Mouse (Mus musculus): Measurements from ENCODE around the gene Med12. TPM values are rescaled to one million over a fixed set of nuclear protein-coding genes. Genes with fewer than 3 reads are reported as not detected.
"Not testable (repeated sequence)": the region's sequence is repeated elsewhere in the genome, so short reads cannot be mapped to it uniquely, and the experiment has no call there.

The Med12 gene
- polyA plus RNA-seq, 1 experiment from 2014 or later = 34.7 TPM

- Histone ChIP-seq H3K27me3 (ENCODE audit: insufficient read depth, poor library complexity, severe bottlenecking) (peaks cover 84% of the 10 kb centered on the region), H3K4me3 (no peak overlapping the region), H3K36me3 (peaks cover 9% of the 10 kb centered on the region; the same call in 1 of the 2 replicates), H3K4me1 (replicated peaks) (peaks cover 13% of the 10 kb centered on the region; the same call in 1 of the 2 replicates), H3K9me3 (no peaks in the 10 kb centered on the region), H3K27ac (no peak overlapping the region)
- 89% methylated on average over 5 of the region's 5 CpGs for WGBS
- no peak for DNase-seq (ENCODE audit: low spot score)
These were observed 35.5 kb downstream of the Med12 start for GRCm38 (mm10) chrX:101309299-101309698.

- H3K4me1 ChIP-seq (replicated peaks) = peaks cover 9% of the 10 kb centered on the region; the same call in 1 of the 2 replicates
- H3K36me3 ChIP-seq = peaks cover 15% of the 10 kb centered on the region
- no peak overlapping the region for H3K27ac ChIP-seq
- H3K27me3 ChIP-seq (ENCODE audit: insufficient read depth, poor library complexity, severe bottlenecking) = peaks cover 57% of the 10 kb centered on the region
- no peak overlapping the region for H3K4me3 ChIP-seq
- no peaks in the 10 kb centered on the region for H3K9me3 ChIP-seq
- DNase-seq (ENCODE audit: low spot score) = peak; percentile 20
- WGBS = 38% methylated on average over 6 of the region's 6 CpGs
These were observed 40.0 kb downstream of the Med12 start for GRCm38 (mm10) chrX:101313625-101314359.

GRCm38 (mm10) chrX:101319775-101320174, 45.9 kb downstream of the Med12 start:
- Histone ChIP-seq H3K4me3 (no peak overlapping the region), H3K27ac (no peak overlapping the region), H3K27me3 (ENCODE audit: insufficient read depth, poor library complexity, severe bottlenecking) (peaks cover 14% of the 10 kb centered on the region; the same call in 1 of the 2 replicates), H3K36me3 (peaks cover 23% of the 10 kb centered on the region), H3K9me3 (no peaks in the 10 kb centered on the region), H3K4me1 (replicated peaks) (no peaks in the 10 kb centered on the region)
- 90% methylated on average over 12 of the region's 12 CpGs for WGBS
- no peak for DNase-seq (ENCODE audit: low spot score)

GRCm38 (mm10) chrX:101325989-101326899, 52.4 kb downstream of the Med12 start:
- Histone ChIP-seq H3K27ac (no peak overlapping the region), H3K4me3 (no peak overlapping the region), H3K27me3 (ENCODE audit: insufficient read depth, poor library complexity, severe bottlenecking) (0 out of 2 replicates have a peak, but pooled peaks cover 4% of the 10 kb centered on the region), H3K36me3 (no peaks in the 10 kb centered on the region), H3K9me3 (no peaks in the 10 kb centered on the region), H3K4me1 (replicated peaks) (peaks cover 5% of the 10 kb centered on the region; the same call in 1 of the 2 replicates)
- DNase-seq (ENCODE audit: low spot score) = no peak
- 60% methylated on average over 8 of the region's 8 CpGs for WGBS

- 0 out of 2 replicates have a peak, but pooled peaks cover 3% of the 10 kb centered on the region for H3K27me3 ChIP-seq (ENCODE audit: insufficient read depth, poor library complexity, severe bottlenecking)
- H3K27ac ChIP-seq = peak overlapping the region; percentile 70
- no peaks in the 10 kb centered on the region for H3K9me3 ChIP-seq
- no peak overlapping the region for H3K4me3 ChIP-seq
- WGBS = 31% methylated on average over 10 of the region's 10 CpGs
- no peaks in the 10 kb centered on the region for H3K36me3 ChIP-seq
- H3K4me1 ChIP-seq (replicated peaks) = peaks cover 5% of the 10 kb centered on the region; the same call in 1 of the 2 replicates
- DNase-seq (ENCODE audit: low spot score) = peak; percentile 64
These were observed 55.7 kb downstream of the Med12 start for GRCm38 (mm10) chrX:101329372-101330028.

- 47% methylated on average over 9 of the region's 9 CpGs for WGBS
These were observed 58.2 kb downstream of the Med12 start for GRCm38 (mm10) chrX:101332031-101332374.

GRCm38 (mm10) chrX:101332375-101333211, 58.8 kb downstream of the Med12 start:
- H3K36me3 ChIP-seq = no peaks in the 10 kb centered on the region
- peak; percentile 89 for DNase-seq (ENCODE audit: low spot score)
- H3K27ac ChIP-seq = peak overlapping the region; percentile 89
- peak overlapping the region; percentile 49 for H3K4me3 ChIP-seq
- peaks cover 5% of the 10 kb centered on the region; the same call in 1 of the 2 replicates for H3K4me1 ChIP-seq (replicated peaks)
- H3K27me3 ChIP-seq (ENCODE audit: insufficient read depth, poor library complexity, severe bottlenecking) = 0 out of 2 replicates have a peak, but pooled peaks cover 3% of the 10 kb centered on the region
- no peaks in the 10 kb centered on the region for H3K9me3 ChIP-seq
- 23% methylated on average over 36 of the region's 49 CpGs for WGBS

More at GRCm38 (mm10) chrX:101332031-101332374, 58.2 kb downstream of the Med12 start:
- no peaks in the 10 kb centered on the region for H3K9me3 ChIP-seq
- peak overlapping the region; percentile 89 for H3K27ac ChIP-seq
- peak overlapping the region; percentile 42 for H3K4me3 ChIP-seq
- H3K27me3 ChIP-seq (ENCODE audit: insufficient read depth, poor library complexity, severe bottlenecking) = 0 out of 2 replicates have a peak, but pooled peaks cover 3% of the 10 kb centered on the region
- H3K36me3 ChIP-seq = no peaks in the 10 kb centered on the region
- H3K4me1 ChIP-seq (replicated peaks) = peaks cover 5% of the 10 kb centered on the region; the same call in 1 of the 2 replicates
- DNase-seq (ENCODE audit: low spot score) = no peak

- 85% methylated on average over 5 of the region's 5 CpGs for WGBS
- no peaks in the 10 kb centered on the region; the same call in 1 of the 2 replicates for H3K4me1 ChIP-seq (replicated peaks)
- H3K36me3 ChIP-seq = no peaks in the 10 kb centered on the region
- DNase-seq (ENCODE audit: low spot score) = peak; percentile 23
- H3K27ac ChIP-seq = no peak overlapping the region
- 0 out of 2 replicates have a peak, but pooled peaks cover 3% of the 10 kb centered on the region for H3K27me3 ChIP-seq (ENCODE audit: insufficient read depth, poor library complexity, severe bottlenecking)
- no peak overlapping the region for H3K4me3 ChIP-seq
- H3K9me3 ChIP-seq = no peaks in the 10 kb centered on the region
These were observed 60.8 kb downstream of the Med12 start for GRCm38 (mm10) chrX:101334606-101335005.

GRCm38 (mm10) chrX:101338666-101339065, 64.8 kb downstream of the Med12 start:
- H3K27me3 ChIP-seq (ENCODE audit: insufficient read depth, poor library complexity, severe bottlenecking) = no peaks in the 10 kb centered on the region
- WGBS = 56% methylated on average over 4 of the region's 4 CpGs
- H3K4me3 ChIP-seq = no peak overlapping the region
- H3K9me3 ChIP-seq = no peaks in the 10 kb centered on the region
- H3K27ac ChIP-seq = no peak overlapping the region
- H3K36me3 ChIP-seq = no peaks in the 10 kb centered on the region
- no peaks in the 10 kb centered on the region for H3K4me1 ChIP-seq (replicated peaks)
- DNase-seq (ENCODE audit: low spot score) = no peak

- H3K27ac ChIP-seq; H3K9me3 ChIP-seq; H3K36me3 ChIP-seq; H3K27me3 ChIP-seq (ENCODE audit: insufficient read depth, poor library complexity, severe bottlenecking); DNase-seq (ENCODE audit: low spot score); H3K4me3 ChIP-seq; H3K4me1 ChIP-seq (replicated peaks): not testable (repeated sequence)
- WGBS = 69% methylated on average over 2 of the region's 2 CpGs
These were observed 69.0 kb downstream of the Med12 start for GRCm38 (mm10) chrX:101342837-101343236.

- WGBS = 92% methylated on average over 2 of the region's 2 CpGs
- peaks cover 3% of the 10 kb centered on the region; the same call in 1 of the 2 replicates for H3K27me3 ChIP-seq (ENCODE audit: insufficient read depth, poor library complexity, severe bottlenecking)
- DNase-seq (ENCODE audit: low spot score) = no peak
- no peaks in the 10 kb centered on the region for H3K9me3 ChIP-seq
- H3K4me3 ChIP-seq = no peak overlapping the region
- no peak overlapping the region for H3K27ac ChIP-seq
- no peaks in the 10 kb centered on the region for H3K36me3 ChIP-seq
- H3K4me1 ChIP-seq (replicated peaks) = no peaks in the 10 kb centered on the region
These were observed 71.6 kb downstream of the Med12 start for GRCm38 (mm10) chrX:101345456-101345855.
